Mouse (Mus musculus): ENCODE results near the gene Gpr63. TPM values are rescaled to one million over a fixed set of nuclear protein-coding genes. Genes with fewer than 3 reads are reported as not detected.

Gpr63 gene
- 2.2 and 2.7 TPM in 2 replicates for polyA plus RNA-seq (2014; fragmentation: Nextera tagmentation; extraction: Ambion mirVana)

- ATAC-seq (ENCODE audit: low FRiP score), result peak; percentile 97
- H3K36me3 ChIP-seq (replicated peaks; ENCODE audit: control insufficient read depth, insufficient read depth), result no peaks in the 10 kb centered on the region
- WGBS, result under 1% methylated on average over 59 of the region's 78 CpGs
- H3K4me1 ChIP-seq (replicated peaks; ENCODE audit: control insufficient read depth, insufficient read depth, low read length), result peaks cover 4% of the 10 kb centered on the region; the same call in 1 of the 2 replicates
- H3K9me3 ChIP-seq (ENCODE audit: control insufficient read depth, low read length), result no peaks in the 10 kb centered on the region
- peak within 1 kb of the TSS; percentile 85 for H3K4me3 ChIP-seq (replicated peaks; ENCODE audit: low read length)
- peak within 1 kb of the TSS; percentile 93 for H3K27ac ChIP-seq
- peak within 1 kb of the TSS; percentile 88 for H3K4me2 ChIP-seq (replicated peaks)
- H3K9ac ChIP-seq, result peak within 1 kb of the TSS; percentile 94
- DNase-seq (ENCODE audit: low spot score), result peak; percentile 77
- H3K27me3 ChIP-seq (ENCODE audit: control insufficient read depth, insufficient read depth, low read length), result no peaks in the 10 kb centered on the region
These were observed at the start of gene Gpr63 for GRCm38 (mm10) chr4:24966299-24966991. Gene Gpr63, plus strand, starts transcription at chr4:24966407.

GRCm38 (mm10) chr4:24920006-24920577, 46.1 kb upstream of the Gpr63 start:
- Histone ChIP-seq H3K36me3 (replicated peaks; ENCODE audit: control insufficient read depth, insufficient read depth) (no peaks in the 10 kb centered on the region), H3K9ac (no peak overlapping the region), H3K4me1 (replicated peaks; ENCODE audit: control insufficient read depth, insufficient read depth, low read length) (no peaks in the 10 kb centered on the region), H3K27me3 (ENCODE audit: control insufficient read depth, insufficient read depth, low read length) (no peaks in the 10 kb centered on the region), H3K4me3 (replicated peaks; ENCODE audit: low read length) (no peak overlapping the region), H3K27ac (no peak overlapping the region), H3K4me2 (replicated peaks) (no peak overlapping the region), H3K9me3 (ENCODE audit: control insufficient read depth, low read length) (no peaks in the 10 kb centered on the region)
- ATAC-seq (ENCODE audit: low FRiP score) (no peak), DNase-seq (ENCODE audit: low spot score) (no peak)
- WGBS, result 75% methylated on average over 5 of the region's 5 CpGs

- ATAC-seq (ENCODE audit: low FRiP score), result no peak
- WGBS, result 81% methylated on average over 2 of the region's 2 CpGs
- DNase-seq (ENCODE audit: low spot score), result no peak
These were observed 41.5 kb upstream of the Gpr63 start for GRCm38 (mm10) chr4:24924726-24925125.

GRCm38 (mm10) chr4:24928260-24928780, 37.9 kb upstream of the Gpr63 start:
- ATAC-seq (ENCODE audit: low FRiP score) (peak; percentile 62), DNase-seq (ENCODE audit: low spot score) (no peak)
- no peak overlapping the region for H3K9ac ChIP-seq
- H3K4me3 ChIP-seq (replicated peaks; ENCODE audit: low read length), result no peak overlapping the region
- H3K9me3 ChIP-seq (ENCODE audit: control insufficient read depth, low read length), result no peaks in the 10 kb centered on the region
- no peak overlapping the region for H3K27ac ChIP-seq
- no peaks in the 10 kb centered on the region for H3K36me3 ChIP-seq (replicated peaks; ENCODE audit: control insufficient read depth, insufficient read depth)
- H3K4me2 ChIP-seq (replicated peaks), result no peak overlapping the region
- no peaks in the 10 kb centered on the region for H3K27me3 ChIP-seq (ENCODE audit: control insufficient read depth, insufficient read depth, low read length)
- WGBS, result 73% methylated on average over 5 of the region's 5 CpGs
- no peaks in the 10 kb centered on the region for H3K4me1 ChIP-seq (replicated peaks; ENCODE audit: control insufficient read depth, insufficient read depth, low read length)

More at GRCm38 (mm10) chr4:24924726-24925125, 41.5 kb upstream of the Gpr63 start:
- Histone ChIP-seq H3K9ac (no peak overlapping the region), H3K4me1 (replicated peaks; ENCODE audit: control insufficient read depth, insufficient read depth, low read length) (no peaks in the 10 kb centered on the region), H3K9me3 (ENCODE audit: control insufficient read depth, low read length) (no peaks in the 10 kb centered on the region), H3K27me3 (ENCODE audit: control insufficient read depth, insufficient read depth, low read length) (no peaks in the 10 kb centered on the region), H3K36me3 (replicated peaks; ENCODE audit: control insufficient read depth, insufficient read depth) (no peaks in the 10 kb centered on the region), H3K4me3 (replicated peaks; ENCODE audit: low read length) (no peak overlapping the region), H3K4me2 (replicated peaks) (no peak overlapping the region), H3K27ac (no peak overlapping the region)

- 79% methylated on average over 5 of the region's 5 CpGs for WGBS
- Histone ChIP-seq H3K9ac (no peak overlapping the region), H3K27me3 (ENCODE audit: control insufficient read depth, insufficient read depth, low read length) (no peaks in the 10 kb centered on the region), H3K4me1 (replicated peaks; ENCODE audit: control insufficient read depth, insufficient read depth, low read length) (no peaks in the 10 kb centered on the region), H3K27ac (no peak overlapping the region), H3K9me3 (ENCODE audit: control insufficient read depth, low read length) (no peaks in the 10 kb centered on the region), H3K4me3 (replicated peaks; ENCODE audit: low read length) (no peak overlapping the region), H3K4me2 (replicated peaks) (no peak overlapping the region), H3K36me3 (replicated peaks; ENCODE audit: control insufficient read depth, insufficient read depth) (no peaks in the 10 kb centered on the region)
- DNase-seq (ENCODE audit: low spot score), result no peak
- no peak for ATAC-seq (ENCODE audit: low FRiP score)
These were observed 37.3 kb upstream of the Gpr63 start for GRCm38 (mm10) chr4:24928926-24929325.

- ATAC-seq (ENCODE audit: low FRiP score), result no peak
- Histone ChIP-seq H3K9me3 (ENCODE audit: control insufficient read depth, low read length) (no peaks in the 10 kb centered on the region), H3K36me3 (replicated peaks; ENCODE audit: control insufficient read depth, insufficient read depth) (no peaks in the 10 kb centered on the region), H3K27me3 (ENCODE audit: control insufficient read depth, insufficient read depth, low read length) (no peaks in the 10 kb centered on the region), H3K4me1 (replicated peaks; ENCODE audit: control insufficient read depth, insufficient read depth, low read length) (no peaks in the 10 kb centered on the region), H3K4me2 (replicated peaks) (no peak overlapping the region), H3K9ac (no peak overlapping the region), H3K4me3 (replicated peaks; ENCODE audit: low read length) (no peak overlapping the region), H3K27ac (no peak overlapping the region)
- WGBS, result 63% methylated on average over 6 of the region's 6 CpGs
- no peak for DNase-seq (ENCODE audit: low spot score)
These were observed 23.3 kb upstream of the Gpr63 start for GRCm38 (mm10) chr4:24942728-24943424.

GRCm38 (mm10) chr4:24965918-24966298, 299 bp upstream of the Gpr63 start:
- Histone ChIP-seq H3K4me3 (replicated peaks; ENCODE audit: low read length) (peak overlapping the region; percentile 85), H3K4me1 (replicated peaks; ENCODE audit: control insufficient read depth, insufficient read depth, low read length) (peaks cover 4% of the 10 kb centered on the region; the same call in 1 of the 2 replicates), H3K9ac (peak overlapping the region; percentile 94), H3K9me3 (ENCODE audit: control insufficient read depth, low read length) (no peaks in the 10 kb centered on the region), H3K27me3 (ENCODE audit: control insufficient read depth, insufficient read depth, low read length) (no peaks in the 10 kb centered on the region), H3K27ac (0 out of 2 replicates have a peak overlapping the region, but pooled peaks have one; percentile 93), H3K4me2 (replicated peaks) (peak overlapping the region; percentile 88), H3K36me3 (replicated peaks; ENCODE audit: control insufficient read depth, insufficient read depth) (no peaks in the 10 kb centered on the region)
- WGBS, result 7% methylated on average over 8 of the region's 8 CpGs
- ATAC-seq (ENCODE audit: low FRiP score) (peak; percentile 69), DNase-seq (ENCODE audit: low spot score) (no peak)

- Histone ChIP-seq H3K9me3 (ENCODE audit: control insufficient read depth, low read length) (no peaks in the 10 kb centered on the region), H3K4me2 (replicated peaks) (peak overlapping the region; percentile 88), H3K4me1 (replicated peaks; ENCODE audit: control insufficient read depth, insufficient read depth, low read length) (peaks cover 4% of the 10 kb centered on the region; the same call in 1 of the 2 replicates), H3K36me3 (replicated peaks; ENCODE audit: control insufficient read depth, insufficient read depth) (no peaks in the 10 kb centered on the region), H3K27ac (no peak overlapping the region), H3K27me3 (ENCODE audit: control insufficient read depth, insufficient read depth, low read length) (no peaks in the 10 kb centered on the region), H3K9ac (peak overlapping the region; percentile 94), H3K4me3 (replicated peaks; ENCODE audit: low read length) (peak overlapping the region; percentile 85)
- ATAC-seq (ENCODE audit: low FRiP score) (no peak), DNase-seq (ENCODE audit: low spot score) (no peak)
- WGBS, result 19% methylated on average over 7 of the region's 7 CpGs
These were observed 1.0 kb downstream of the Gpr63 start for GRCm38 (mm10) chr4:24967251-24967650.

GRCm38 (mm10) chr4:24978589-24978988, 12.4 kb downstream of the Gpr63 start:
- Histone ChIP-seq H3K4me2 (replicated peaks) (no peak overlapping the region), H3K36me3 (replicated peaks; ENCODE audit: control insufficient read depth, insufficient read depth) (no peaks in the 10 kb centered on the region), H3K9ac (no peak overlapping the region), H3K27me3 (ENCODE audit: control insufficient read depth, insufficient read depth, low read length) (no peaks in the 10 kb centered on the region), H3K4me1 (replicated peaks; ENCODE audit: control insufficient read depth, insufficient read depth, low read length) (no peaks in the 10 kb centered on the region), H3K4me3 (replicated peaks; ENCODE audit: low read length) (no peak overlapping the region), H3K9me3 (ENCODE audit: control insufficient read depth, low read length) (no peaks in the 10 kb centered on the region), H3K27ac (no peak overlapping the region)
- 39% methylated on average over 4 of the region's 4 CpGs for WGBS
- no peak for DNase-seq (ENCODE audit: low spot score)
- no peak; the same call in 1 of the 2 replicates for ATAC-seq (ENCODE audit: low FRiP score)
